Mouse (Mus musculus) CH12.LX (cell line): ENCODE results near the gene Cyp2e1. TPM values are rescaled to one million over a fixed set of nuclear protein-coding genes. Genes with fewer than 3 reads are reported as not detected.

Experiments used
- DNase-seq: peaks from one replicate; pipeline ENCODE4 v3.0.0-alpha.2; 2013; ENCODE audit errors: extremely low read depth
- H3K27ac ChIP-seq: 2 replicates; pipeline ENCODE4 v1.5.1; 2012; ENCODE audit warnings: low read depth, mild to moderate bottlenecking, control low read depth, moderate library complexity; ENCODE audit not compliant: insufficient read depth
- H3K27me3 ChIP-seq: replicated peaks from 2 replicates; pipeline ENCODE3; 2012; ENCODE audit warnings: inconsistent platforms
- H3K36me3 ChIP-seq, 2 experiments: replicated peaks in 1 of 2; 2 replicates each; pipeline versions ENCODE3 to v1.6.1; 2012; ENCODE audit warnings: inconsistent platforms in 1 of 2, low read length in 1 of 2, mild to moderate bottlenecking in 1 of 2, mixed read lengths in 1 of 2, moderate library complexity in 1 of 2; ENCODE audit not compliant: control insufficient read depth in 1 of 2, insufficient read depth in 1 of 2
- H3K4me1 ChIP-seq, 2 experiments: 2 replicates each; pipeline ENCODE4 v1.6.1; 2012; ENCODE audit warnings: inconsistent platforms in 1 of 2, moderate library complexity in 1 of 2; ENCODE audit not compliant: insufficient read depth in 2 of 2, control insufficient read depth in 1 of 2
- H3K4me2 ChIP-seq: 2 replicates; pipeline ENCODE4 v1.6.1; 2012; ENCODE audit warnings: low read depth, mild to moderate bottlenecking, control low read depth; ENCODE audit not compliant: poor library complexity, insufficient read depth, severe bottlenecking
- H3K4me3 ChIP-seq, 3 experiments: fragments of 150-350 bp in 1 of 3; sonication (generic) in 1 of 3; replicated peaks in 1 of 3; 2 replicates each; pipeline versions ENCODE3 to v1.5.1; 2011 to 2012; ENCODE audit warnings: low read depth in 2 of 3, low read length in 2 of 3, mild to moderate bottlenecking in 2 of 3, moderate library complexity in 2 of 3, control low read depth in 1 of 3, improper control_type of control experiment in 1 of 3, inconsistent platforms in 1 of 3, mixed read lengths in 1 of 3; ENCODE audit not compliant: poor library complexity in 1 of 3
- H3K79me2 ChIP-seq: replicated peaks from 2 replicates; pipeline ENCODE4 v1.6.1; 2012; ENCODE audit warnings: mild to moderate bottlenecking, moderate library complexity; ENCODE audit not compliant: control insufficient read depth, poor library complexity, insufficient read depth, severe bottlenecking; ENCODE audit errors: extremely low read depth
- H3K9ac ChIP-seq: 2 replicates; pipeline ENCODE4 v1.6.1; 2012; ENCODE audit warnings: low read depth, mild to moderate bottlenecking, control low read depth, moderate library complexity; ENCODE audit not compliant: insufficient read depth
- H3K9me3 ChIP-seq: replicated peaks from 2 replicates; pipeline ENCODE3; 2012; ENCODE audit warnings: low read length, inconsistent platforms, mixed read lengths
- BHLHE40 ChIP-seq: IDR thresholded peaks from 2 replicates; pipeline ENCODE4 v1.6.1; 2011; ENCODE audit warnings: mild to moderate bottlenecking, low read depth, low read length, improper control_type of control experiment
- CTCF ChIP-seq, 2 experiments: IDR thresholded peaks in 1 of 2; conservative IDR thresholded peaks in 1 of 2; 2 replicates each; pipeline ENCODE4 v1.5.1; 2011 to 2012; ENCODE audit warnings: low read depth in 2 of 2, low read length in 2 of 2, improper control_type of control experiment in 1 of 2, inconsistent platforms in 1 of 2, mild to moderate bottlenecking in 1 of 2, moderate library complexity in 1 of 2
- E2F4 ChIP-seq: IDR thresholded peaks from 2 replicates; pipeline ENCODE4 v1.6.1; 2011; ENCODE audit warnings: low read depth, low read length, improper control_type of control experiment; ENCODE audit not compliant: insufficient replicate concordance
- ELF1 ChIP-seq: IDR thresholded peaks from 2 replicates; pipeline ENCODE4 v1.6.1; 2014; ENCODE audit warnings: low read depth, mild to moderate bottlenecking, inconsistent platforms, low read length, improper control_type of control experiment
- EP300 ChIP-seq: IDR thresholded peaks from 2 replicates; pipeline ENCODE4 v1.6.1; 2011; ENCODE audit warnings: low read length, improper control_type of control experiment
- ETS1 ChIP-seq: conservative IDR thresholded peaks from 2 replicates; pipeline ENCODE4 v1.6.1; 2012; ENCODE audit warnings: low read depth, mild to moderate bottlenecking, inconsistent platforms, low read length, improper control_type of control experiment, moderate library complexity
- IRF4 ChIP-seq: IDR thresholded peaks from 2 replicates; pipeline ENCODE4 v1.6.1; 2014; ENCODE audit warnings: low read depth, mild to moderate bottlenecking, inconsistent platforms, low read length, improper control_type of control experiment
- JUN ChIP-seq: IDR thresholded peaks from 2 replicates; pipeline ENCODE4 v1.6.1; 2011; ENCODE audit warnings: low read depth, mild to moderate bottlenecking, low read length, improper control_type of control experiment, moderate library complexity; ENCODE audit not compliant: insufficient read depth
- JUND ChIP-seq: conservative IDR thresholded peaks from 2 replicates; pipeline ENCODE4 v1.6.1; 2011; ENCODE audit warnings: low read depth, low read length, improper control_type of control experiment
- MAFK ChIP-seq: IDR thresholded peaks from 2 replicates; pipeline ENCODE4 v1.6.1; 2011; ENCODE audit warnings: low read length, improper control_type of control experiment; ENCODE audit not compliant: insufficient replicate concordance
- MAX ChIP-seq: IDR thresholded peaks from 2 replicates; pipeline ENCODE4 v1.6.1; 2011; ENCODE audit warnings: low read length, improper control_type of control experiment
- MAZ ChIP-seq: IDR thresholded peaks from 2 replicates; pipeline ENCODE4 v1.6.1; 2012; ENCODE audit warnings: low read depth, mild to moderate bottlenecking, inconsistent platforms, low read length, improper control_type of control experiment, moderate library complexity
- MEF2A ChIP-seq: IDR thresholded peaks from 2 replicates; pipeline ENCODE4 v1.6.1; 2014; ENCODE audit warnings: low read depth, mild to moderate bottlenecking, inconsistent platforms, low read length, improper control_type of control experiment, borderline replicate concordance
- MXI1 ChIP-seq: IDR thresholded peaks from 2 replicates; pipeline ENCODE4 v1.6.1; 2011; ENCODE audit warnings: mild to moderate bottlenecking, low read depth, low read length, improper control_type of control experiment
- POLR2AphosphoS2 ChIP-seq: IDR thresholded peaks from 2 replicates; pipeline ENCODE4 v1.6.1; 2011; ENCODE audit warnings: low read depth, low read length, improper control_type of control experiment
- RAD21 ChIP-seq: IDR thresholded peaks from 2 replicates; pipeline ENCODE4 v1.6.1; 2011; ENCODE audit warnings: low read depth, mild to moderate bottlenecking, low read length, improper control_type of control experiment, moderate library complexity
- SMC3 ChIP-seq: IDR thresholded peaks from 2 replicates; pipeline ENCODE4 v1.6.1; 2011; ENCODE audit warnings: low read depth, low read length, improper control_type of control experiment
- TBP ChIP-seq: conservative IDR thresholded peaks from 2 replicates; pipeline ENCODE4 v1.6.1; 2011; ENCODE audit warnings: low read depth, low read length, improper control_type of control experiment
- TCF12 ChIP-seq: IDR thresholded peaks from 2 replicates; pipeline ENCODE4 v1.6.1; 2014; ENCODE audit warnings: low read depth, mild to moderate bottlenecking, inconsistent platforms, low read length, improper control_type of control experiment
- USF1 ChIP-seq: IDR thresholded peaks from 2 replicates; pipeline ENCODE4 v1.6.1; 2014; ENCODE audit warnings: low read depth, mild to moderate bottlenecking, inconsistent platforms, low read length, improper control_type of control experiment
- ZC3H11A ChIP-seq: IDR thresholded peaks from 2 replicates; pipeline ENCODE4 v1.6.1; 2012; ENCODE audit warnings: low read depth, mild to moderate bottlenecking, inconsistent platforms, low read length, improper control_type of control experiment
- ZKSCAN1 ChIP-seq: IDR thresholded peaks from 2 replicates; pipeline ENCODE4 v1.6.1; 2012; ENCODE audit warnings: low read depth, inconsistent platforms, low read length, improper control_type of control experiment, borderline replicate concordance
- ZMIZ1 ChIP-seq: IDR thresholded peaks from 2 replicates; pipeline ENCODE4 v1.6.1; 2012; ENCODE audit warnings: low read depth, mild to moderate bottlenecking, inconsistent platforms, low read length, improper control_type of control experiment
- dilution Hi-C: fragments of 300-500 bp; cut with MboI; formaldehyde crosslinking; loops from 2 replicates; pipeline ENCODE4 v1.14.3; 2020; ENCODE audit warnings: low sequenced_read_pairs; ENCODE audit not compliant: extremely low pct_unique_long_range_greater_than_20kb, extremely low pct_ligation_motif_present
- in situ Hi-C: fragments of 300-500 bp; cut with MboI; formaldehyde crosslinking; loops from 3 replicates; pipeline ENCODE4 v1.14.3; 2019; ENCODE audit warnings: low sequenced_read_pairs, low pct_ligation_motif_present, low pct_unique_long_range_greater_than_20kb, mixed read lengths
- polyA plus RNA-seq: library from polyadenylated mRNA; unstranded; fragments of >175 nt; gene quantifications from 2 replicates; pipeline ENCODE4 v1.2.1, GENCODE M21; 2012; ENCODE audit warnings: low read depth; ENCODE audit not compliant: insufficient read length
- total RNA-seq, 2 experiments: library from RNA; depleted of rRNA; stranded (reverse); fragments of 300-350 nt in 1 of 2; fragments of >200 nt in 1 of 2; gene quantifications; 2 replicates each; pipeline ENCODE4 v1.2.3; 2012 to 2014

Gene Cyp2e1
- total and polyA plus RNA-seq, 3 experiments: not detected

DNA sequence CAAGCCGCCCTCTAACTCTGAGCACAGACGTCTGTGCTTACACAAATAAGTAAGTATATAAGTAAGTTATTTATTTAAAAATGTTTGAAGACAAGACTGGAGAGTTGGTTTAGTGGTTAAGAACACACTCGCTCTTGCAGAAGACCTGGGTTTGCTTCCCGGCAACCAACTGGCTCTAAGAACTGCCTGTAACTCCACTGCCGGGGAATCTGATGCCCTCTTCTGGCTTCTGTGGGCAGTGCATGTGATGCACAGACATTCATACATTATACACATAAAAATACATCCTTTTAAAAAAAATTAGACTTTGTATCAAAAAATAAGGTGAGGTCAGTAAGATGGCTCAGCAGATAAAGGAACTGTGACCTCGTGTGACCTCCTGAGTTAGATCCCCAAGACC is 47.0 kb downstream of the Cyp2e1 start:
- peak; percentile 12 for DNase-seq
- peaks cover 3% of the 10 kb centered on the region for H3K9me3 ChIP-seq
- H3K27ac ChIP-seq: no peak overlapping the region
- dilution Hi-C loops: no loop called here
- H3K36me3 ChIP-seq: no peaks in the 10 kb centered on the region
- no peak overlapping the region for H3K4me3 ChIP-seq
- H3K79me2 ChIP-seq: no peaks in the 10 kb centered on the region
- no peak overlapping the region for H3K4me2 ChIP-seq
- H3K4me1 ChIP-seq: no peaks in the 10 kb centered on the region
- H3K9ac ChIP-seq: no peak overlapping the region
- TF ChIP-seq CTCF (conservative IDR thresholded peaks at IDR 0.05 in 1 of 2, IDR thresholded peaks at IDR 0.05 in 1 of 2; ENCODE audit: low read depth in 2 of 2, low read length in 2 of 2) (peak in 1 of 2 experiments; percentile 45; a peak in 2 of 4 replicates), IRF4 (no peak), MAZ (no peak), RAD21 (peak; percentile 2), SMC3 (peak; percentile 18; the same call in 1 of the 2 replicates), JUN (no peak)
- H3K27me3 ChIP-seq: peaks cover 72% of the 10 kb centered on the region
- in situ Hi-C loops: no loop called here

DNA sequence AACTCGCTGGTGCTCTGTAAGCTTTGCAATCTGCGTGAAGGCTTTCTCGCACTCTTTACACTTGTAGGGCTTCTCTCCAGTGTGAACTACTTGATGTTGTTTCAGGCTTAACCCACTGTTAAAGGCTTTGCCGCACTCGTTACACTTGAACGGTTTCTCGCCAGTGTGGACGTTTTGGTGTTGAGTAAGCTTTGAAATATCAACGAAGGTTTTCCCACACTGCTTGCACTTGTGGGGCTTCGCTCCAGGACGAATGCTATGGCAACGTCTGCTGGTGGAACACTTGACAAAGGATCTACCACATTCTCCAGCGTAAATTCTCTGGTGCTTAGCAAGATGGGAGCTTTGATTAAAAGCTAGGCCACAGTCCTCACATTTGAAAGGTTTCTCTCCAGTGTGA is 48.2 kb downstream of the Cyp2e1 start:
- Histone ChIP-seq H3K79me2 (no peaks in the 10 kb centered on the region), H3K4me2 (no peak overlapping the region), H3K36me3 (no peaks in the 10 kb centered on the region), H3K4me3 (no peak overlapping the region), H3K27me3 (peaks cover 70% of the 10 kb centered on the region), H3K9me3 (peaks cover 3% of the 10 kb centered on the region), H3K27ac (no peak overlapping the region), H3K4me1 (no peaks in the 10 kb centered on the region), H3K9ac (no peak overlapping the region)
- in situ Hi-C loops (no loop called here), dilution Hi-C loops (no loop called here)
- TF ChIP-seq POLR2AphosphoS2 (no peak), MAX (no peak), ZC3H11A (no peak), SMC3 (no peak), CTCF (conservative IDR thresholded peaks at IDR 0.05 in 1 of 2, IDR thresholded peaks at IDR 0.05 in 1 of 2; ENCODE audit: low read depth in 2 of 2, low read length in 2 of 2) (no peak), MAZ (no peak), BHLHE40 (no peak), MAFK (no peak), TBP (no peak), E2F4 (no peak)
- DNase-seq: no peak

DNA sequence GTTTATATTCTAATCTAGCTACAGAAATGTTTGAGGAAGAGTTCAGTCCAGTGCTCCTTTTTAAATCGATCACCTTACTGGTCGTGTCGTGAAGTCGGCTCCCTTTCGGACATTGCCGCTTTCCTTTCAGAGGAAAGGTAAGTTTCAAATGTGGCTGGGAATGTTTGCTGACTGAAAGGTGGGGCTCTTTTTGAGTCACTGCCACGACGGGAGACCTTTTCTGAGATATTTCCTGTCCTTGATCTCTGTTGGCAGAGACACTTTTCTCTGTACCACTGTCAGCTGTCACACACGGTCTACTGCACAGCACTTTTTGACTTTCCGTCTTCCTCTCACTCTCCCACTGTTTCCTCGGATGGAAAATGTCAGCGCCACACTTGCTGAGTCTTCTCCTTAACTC is 49.3 kb downstream of the Cyp2e1 start:
- no peaks in the 10 kb centered on the region for H3K79me2 ChIP-seq
- H3K4me2 ChIP-seq: peak overlapping the region; percentile 57
- H3K27ac ChIP-seq: no peak overlapping the region
- no peak overlapping the region for H3K4me3 ChIP-seq
- peaks cover 70% of the 10 kb centered on the region for H3K27me3 ChIP-seq
- dilution Hi-C loops (no loop called here), in situ Hi-C loops (no loop called here)
- H3K9me3 ChIP-seq: peaks cover 3% of the 10 kb centered on the region
- H3K4me1 ChIP-seq: no peaks in the 10 kb centered on the region
- DNase-seq: no peak
- H3K9ac ChIP-seq: no peak overlapping the region
- H3K36me3 ChIP-seq: no peaks in the 10 kb centered on the region
- TF ChIP-seq JUND (peak; percentile 35; the same call in 1 of the 2 replicates), IRF4 (peak; percentile 76), MAFK (no peak), MEF2A (no peak), MXI1 (no peak), TCF12 (no peak), ELF1 (no peak), ETS1 (0 out of 2 replicates have a peak, but pooled peaks have one; percentile 15), EP300 (peak; percentile 76), E2F4 (no peak), JUN (peak; percentile 41; the same call in 1 of the 2 replicates), ZKSCAN1 (no peak), ZMIZ1 (no peak), CTCF (conservative IDR thresholded peaks at IDR 0.05 in 1 of 2, IDR thresholded peaks at IDR 0.05 in 1 of 2; ENCODE audit: low read depth in 2 of 2, low read length in 2 of 2) (no peak), POLR2AphosphoS2 (no peak), SMC3 (no peak), USF1 (no peak)
